Mouse (Mus musculus) neural tube, embryonic 12.5 days (tissue): ENCODE measurements around the gene Dlk1. TPM values are rescaled to one million over a fixed set of nuclear protein-coding genes. Genes with fewer than 3 reads are reported as not detected.

ENCODE experiments used
- polyA plus RNA-seq: library from polyadenylated mRNA; unstranded; fragments of >200 nt; fragmentation: Nextera tagmentation; extraction: Ambion mirVana; gene quantifications from 2 replicates; pipeline ENCODE4 v1.2.1, GENCODE M21; 2016

Dlk1 gene
- polyA plus RNA-seq, 1 experiment from 2014 or later, result 100 TPM

Other genes with a start within 250 kb of the Dlk1 start
- 1.4 and 1.5 TPM in 2 replicates for gene Rtl1, start 147.5 kb downstream of the Dlk1 start, polyA plus RNA-seq